Mouse (Mus musculus): ENCODE data around the gene Olfr1458. TPM values are rescaled to one million over a fixed set of nuclear protein-coding genes. Genes with fewer than 3 reads are reported as not detected.

Olfr1458 gene
- not detected for total RNA-seq (2021)

- intact Hi-C loops (cut with DNase I): no loop called here
- DNase-seq: no peak
Measured at GRCm38 (mm10) chr19:13106675-13107074, at the start of gene Olfr1458. TSS of gene Olfr1458 (minus strand) at chr19:13106775.

- DNase-seq: no peak
- intact Hi-C loops (cut with DNase I): no loop called here
Measured at GRCm38 (mm10) chr19:13149449-13149848, 42.9 kb upstream of the Olfr1458 start, which contains the start of gene Olfr1459. TSS of gene Olfr1459 (minus strand) at chr19:13149549.

GRCm38 (mm10) chr19:13097791-13098190, 8.8 kb downstream of the Olfr1458 start, which contains the start of gene Olfr1457:
TSS of gene Olfr1457 (minus strand) at chr19:13097891.
- no peak for DNase-seq
- intact Hi-C loops (cut with DNase I): no loop called here

- intact Hi-C loops (cut with DNase I): no loop called here
- no peak for DNase-seq
Measured at GRCm38 (mm10) chr19:13093908-13094307, 12.7 kb downstream of the Olfr1458 start.

- DNase-seq: no peak
- intact Hi-C loops (cut with DNase I): no loop called here
Measured at GRCm38 (mm10) chr19:13060310-13060709, 46.3 kb downstream of the Olfr1458 start, which contains the start of gene Olfr1454. TSS of gene Olfr1454 (plus strand) at chr19:13060610.

Other genes with a start within 250 kb of the Olfr1458 start
- gene Olfr1444, start 249.5 kb downstream of the Olfr1458 start, total RNA-seq (2021): not detected
- gene Olfr1445, start 222.9 kb downstream of the Olfr1458 start, total RNA-seq (2021): not detected
- gene Olfr1446, start 213.3 kb downstream of the Olfr1458 start, total RNA-seq (2021): not detected
- not detected for gene Olfr1447, start 203.0 kb downstream of the Olfr1458 start, total RNA-seq (2021)
- gene Olfr1448, start 182.4 kb downstream of the Olfr1458 start, total RNA-seq (2021): not detected
- gene Olfr1449, start 175.9 kb downstream of the Olfr1458 start, total RNA-seq (2021): not detected
- not detected for gene Olfr1450, start 156.5 kb downstream of the Olfr1458 start, total RNA-seq (2021)
- not detected for gene Olfr1451, start 111.8 kb downstream of the Olfr1458 start, total RNA-seq (2021)
- not detected for gene Olfr1453, start 78.4 kb downstream of the Olfr1458 start, total RNA-seq (2021)
- gene Olfr1454, start 46.2 kb downstream of the Olfr1458 start, total RNA-seq (2021): not detected
- gene Olfr1457, start 8.9 kb downstream of the Olfr1458 start, total RNA-seq (2021): not detected
- gene Olfr1459, start 42.8 kb upstream of the Olfr1458 start, total RNA-seq (2021): under 1 TPM; 0.02 to 0.05 TPM
- not detected for gene Olfr1461, start 56.2 kb upstream of the Olfr1458 start, total RNA-seq (2021)
- gene Olfr1462, start 79.0 kb upstream of the Olfr1458 start, total RNA-seq (2021): not detected
- not detected for gene Olfr1463, start 124.6 kb upstream of the Olfr1458 start, total RNA-seq (2021)
- not detected for gene Olfr1465, start 208.8 kb upstream of the Olfr1458 start, total RNA-seq (2021)
- not detected for gene Olfr1466, start 232.1 kb upstream of the Olfr1458 start, total RNA-seq (2021)

Data from heart, postnatal 10 days (tissue).